Mouse (Mus musculus): Measurements from ENCODE around the gene Vmn1r173. TPM values are rescaled to one million over a fixed set of nuclear protein-coding genes. Genes with fewer than 3 reads are reported as not detected.
"Not testable (repeated sequence)": the region's sequence is repeated elsewhere in the genome, so short reads cannot be mapped to it uniquely, and the experiment has no call there.

The Vmn1r173 gene
- not detected in 2 replicates for polyA plus RNA-seq (2012; ENCODE audit: insufficient read depth, insufficient read length, missing spikeins)

- H3K4me1 ChIP-seq (ENCODE audit: control insufficient read depth, insufficient read depth, insufficient read length, low read length); H3K4me3 ChIP-seq (ENCODE audit: insufficient read depth, low read depth, low read length); H3K27ac ChIP-seq (replicated peaks; ENCODE audit: low read depth, low read length): not testable (repeated sequence)
Measured at GRCm38 (mm10) chr7:23700403-23700802, at the start of gene Vmn1r173. Gene Vmn1r173, plus strand, starts transcription at chr7:23700703.

DNA sequence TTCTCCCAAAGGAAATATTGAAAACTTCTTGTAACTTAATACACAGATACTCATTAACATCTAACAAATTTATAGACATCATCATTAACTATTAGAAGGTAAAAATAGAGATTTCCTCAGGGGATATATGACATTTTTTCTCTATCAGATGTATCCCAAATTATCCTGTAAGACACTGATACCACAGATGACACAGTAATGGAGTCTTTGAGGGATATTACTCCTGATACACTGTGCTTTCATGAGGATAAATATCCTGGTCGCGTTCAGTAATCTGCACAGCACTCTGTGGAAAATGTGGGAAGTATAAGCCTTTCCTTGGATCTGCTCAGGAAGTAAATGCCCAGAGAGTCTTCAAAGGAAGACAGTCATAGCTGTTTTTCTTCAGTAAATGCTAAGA lies 42.5 kb upstream of the Vmn1r173 start, which contains the start of gene Vmn1r172:
Gene Vmn1r172, plus strand, starts transcription at position 301 of the 400 bp plus-strand sequence.
- Histone ChIP-seq H3K27ac (replicated peaks; ENCODE audit: low read depth, low read length) (no peak within 1 kb of the TSS), H3K4me3 (ENCODE audit: insufficient read depth, low read depth, low read length) (no peak within 1 kb of the TSS), H3K4me1 (ENCODE audit: control insufficient read depth, insufficient read depth, insufficient read length, low read length) (no peaks in the 10 kb centered on the region)

- not testable (repeated sequence) for H3K4me1 ChIP-seq (ENCODE audit: control insufficient read depth, insufficient read depth, insufficient read length, low read length); H3K27ac ChIP-seq (replicated peaks; ENCODE audit: low read depth, low read length)
Measured at GRCm38 (mm10) chr7:23751970-23752369, 51.5 kb downstream of the Vmn1r173 start, which contains the start of gene Vmn1r174. Gene Vmn1r174, plus strand, starts transcription at chr7:23752270.

More at GRCm38 (mm10) chr7:23751970-23752369, 51.5 kb downstream of the Vmn1r173 start, which contains the start of gene Vmn1r174:
- H3K4me3 ChIP-seq (ENCODE audit: insufficient read depth, low read depth, low read length): not testable (repeated sequence)

Other genes with a start within 250 kb of the Vmn1r173 start
- gene Vmn1r167, start 193.5 kb upstream of the Vmn1r173 start, polyA plus RNA-seq (2012; ENCODE audit: insufficient read depth, insufficient read length, missing spikeins): not detected in 2 replicates
- not detected in 2 replicates for gene Vmn1r168, start 161.0 kb upstream of the Vmn1r173 start, polyA plus RNA-seq (2012; ENCODE audit: insufficient read depth, insufficient read length, missing spikeins)
- gene Vmn1r169, start 125.2 kb upstream of the Vmn1r173 start, polyA plus RNA-seq (2012; ENCODE audit: insufficient read depth, insufficient read length, missing spikeins): not detected in 2 replicates
- gene Vmn1r170, start 94.5 kb upstream of the Vmn1r173 start, polyA plus RNA-seq (2012; ENCODE audit: insufficient read depth, insufficient read length, missing spikeins): not detected in 2 replicates
- not detected in 2 replicates for gene Vmn1r171, start 70.0 kb upstream of the Vmn1r173 start, polyA plus RNA-seq (2012; ENCODE audit: insufficient read depth, insufficient read length, missing spikeins)
- not detected in 2 replicates for gene Vmn1r172, start 42.4 kb upstream of the Vmn1r173 start, polyA plus RNA-seq (2012; ENCODE audit: insufficient read depth, insufficient read length, missing spikeins)
- not detected in 2 replicates for gene Vmn1r174, start 51.6 kb downstream of the Vmn1r173 start, polyA plus RNA-seq (2012; ENCODE audit: insufficient read depth, insufficient read length, missing spikeins)
- gene Vmn1r175, start 109.9 kb downstream of the Vmn1r173 start, polyA plus RNA-seq (2012; ENCODE audit: insufficient read depth, insufficient read length, missing spikeins): not detected in 2 replicates
- not detected in 2 replicates for gene Vmn1r176, start 136.7 kb downstream of the Vmn1r173 start, polyA plus RNA-seq (2012; ENCODE audit: insufficient read depth, insufficient read length, missing spikeins)
- not detected in 2 replicates for gene Vmn1r177, start 165.7 kb downstream of the Vmn1r173 start, polyA plus RNA-seq (2012; ENCODE audit: insufficient read depth, insufficient read length, missing spikeins)
- gene Vmn1r178, start 191.3 kb downstream of the Vmn1r173 start, polyA plus RNA-seq (2012; ENCODE audit: insufficient read depth, insufficient read length, missing spikeins): not detected in 2 replicates
- not detected in 2 replicates for gene Vmn1r179, start 226.3 kb downstream of the Vmn1r173 start, polyA plus RNA-seq (2012; ENCODE audit: insufficient read depth, insufficient read length, missing spikeins)
- not detected in 2 replicates for gene Vmn1r180, start 249.9 kb downstream of the Vmn1r173 start, polyA plus RNA-seq (2012; ENCODE audit: insufficient read depth, insufficient read length, missing spikeins)